Mouse (Mus musculus) gastrocnemius, adult 18-20 months (tissue): ENCODE results near the gene 1700029F12Rik. TPM values are rescaled to one million over a fixed set of nuclear protein-coding genes. Genes with fewer than 3 reads are reported as not detected.

Experiments
- DNase-seq: peaks from one replicate; pipeline ENCODE4 v3.0.0; 2021; ENCODE audit warnings: low spot score
- total RNA-seq, 2 experiments: library from RNA; stranded (reverse); gene quantifications; 2 replicates each; pipeline ENCODE4 v1.2.3; 2021

The 1700029F12Rik gene
- total RNA-seq, 2 experiments from 2014 or later, result not detected

DNA sequence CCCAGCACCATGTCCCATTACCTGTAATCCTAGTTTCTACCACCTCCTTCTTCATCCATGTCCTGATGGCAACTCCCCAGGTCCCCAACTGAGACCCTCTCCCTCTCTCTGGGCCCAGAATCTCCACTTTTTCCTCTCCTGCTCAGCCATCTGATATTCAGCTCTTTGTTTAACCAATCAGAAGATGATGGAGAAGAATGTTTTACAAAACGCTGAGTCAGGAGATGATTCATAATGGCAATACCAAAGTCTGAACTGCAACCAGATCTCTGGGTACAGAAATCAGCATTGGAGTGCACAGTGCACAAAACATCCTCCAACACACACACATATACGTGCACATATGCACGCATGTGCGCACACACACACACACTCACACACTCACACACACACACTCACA lies 60.8 kb downstream of the 1700029F12Rik start:
- no peak for DNase-seq

Other genes starting within 250 kb of the 1700029F12Rik start
- gene Gcnt4, start 109.7 kb downstream of the 1700029F12Rik start, total RNA-seq, result under 1 TPM; 0.05 TPM
- under 1 TPM in 1 of 2 experiments, not detected in 1; 0.05 TPM for gene Fam169a, start 32.9 kb upstream of the 1700029F12Rik start, total RNA-seq
- gene Gm6169, start 64.9 kb upstream of the 1700029F12Rik start, total RNA-seq, result 1 to 10 TPM in 1 of 2 experiments, not detected in 1; 5.9 TPM
- gene Gfm2, start 103.6 kb upstream of the 1700029F12Rik start, total RNA-seq, result 10 to 100 TPM; 48.7 to 49.3 TPM
- 10 to 100 TPM; 47.9 to 49.4 TPM for gene Nsa2, start 103.6 kb upstream of the 1700029F12Rik start, total RNA-seq
- 1 to 10 TPM; 8.6 to 9.5 TPM for gene Hexb, start 164.0 kb upstream of the 1700029F12Rik start, total RNA-seq
- gene Enc1, start 206.7 kb upstream of the 1700029F12Rik start, total RNA-seq, result 1 to 10 TPM; 2.4 to 2.6 TPM